Mouse (Mus musculus): ENCODE measurements around the gene Gm3629.
"Not testable (repeated sequence)": the region's sequence is repeated elsewhere in the genome, so short reads cannot be mapped to it uniquely, and the experiment has no call there.

- not testable (repeated sequence) for TF ChIP-seq CTCF, POLR2A (IDR thresholded peaks at IDR 0.05; ENCODE audit: extremely low read depth, insufficient read depth, low read length)
Observed at GRCm38 (mm10) chr14:6622318-6622717, 31.9 kb upstream of the Gm3629 start, which contains the start of gene Gm3460.
